Mouse (Mus musculus) bone marrow macrophage, adult 2 months (primary cell): ENCODE results near the gene 1700008O03Rik.

ENCODE experiments used
- CTCF ChIP-seq: IDR thresholded peaks from 2 replicates; pipeline ENCODE4 v1.5.1; 2012; ENCODE audit warnings: low read depth, mild to moderate bottlenecking, low read length, moderate library complexity
- POLR2A ChIP-seq: IDR thresholded peaks from 2 replicates; pipeline ENCODE4 v1.6.1; 2012; ENCODE audit warnings: mild to moderate bottlenecking, low read depth, low read length, borderline replicate concordance

- TF ChIP-seq POLR2A (no peak), CTCF (no peak)
Measured at GRCm38 (mm10) chr7:44374756-44375155, 10.9 kb downstream of the 1700008O03Rik start.
